Mouse (Mus musculus) stomach, postnatal 0 days (tissue): ENCODE results near the gene Tmem274. TPM values are rescaled to one million over a fixed set of nuclear protein-coding genes. Genes with fewer than 3 reads are reported as not detected.
A peak's percentile ranks its signal among the peaks of the same experiment; 100 is the strongest.

ENCODE experiments used
- ATAC-seq: fragments of 200-750 bp; cut with Nextera tagmentation; 2 replicates; pipeline ENCODE4 v1.8.0; 2017; ENCODE audit not compliant: low FRiP score, low TSS enrichment
- DNase-seq: peaks from one replicate; pipeline ENCODE4 v3.0.0-alpha.2; 2016; ENCODE audit warnings: low spot score
- H3K27ac ChIP-seq: fragments of 300-500 bp; sonication (generic); replicated peaks from 2 replicates; pipeline ENCODE4 v1.5.1; 2014; ENCODE audit warnings: mild to moderate bottlenecking, control low read depth
- H3K27me3 ChIP-seq: fragments of 300-500 bp; sonication (generic); 2 replicates; pipeline ENCODE4 v1.6.1; 2014; ENCODE audit warnings: low read length; ENCODE audit not compliant: control insufficient read depth, insufficient read depth
- H3K36me3 ChIP-seq: fragments of 300-500 bp; sonication (generic); 2 replicates; pipeline ENCODE4 v1.6.1; 2014; ENCODE audit warnings: low read length, mixed read lengths; ENCODE audit not compliant: control insufficient read depth, insufficient read depth
- H3K4me1 ChIP-seq: fragments of 300-500 bp; sonication (generic); replicated peaks from 2 replicates; pipeline ENCODE4 v1.6.1; 2014; ENCODE audit warnings: antibody characterized with exemption; ENCODE audit not compliant: control insufficient read depth, insufficient read depth
- H3K4me2 ChIP-seq: fragments of 300-500 bp; sonication (generic); replicated peaks from 2 replicates; pipeline ENCODE4 v1.6.1; 2014; ENCODE audit warnings: low read depth, mild to moderate bottlenecking, control low read depth, moderate library complexity
- H3K4me3 ChIP-seq: fragments of 300-500 bp; sonication (generic); 2 replicates; pipeline ENCODE4 v1.5.1; 2014; ENCODE audit warnings: low read depth, low read length, control low read depth
- H3K9ac ChIP-seq: fragments of 300-500 bp; sonication (generic); 2 replicates; pipeline ENCODE4 v1.6.1; 2014; ENCODE audit warnings: mild to moderate bottlenecking, low read length, control low read depth, mixed read lengths
- H3K9me3 ChIP-seq: fragments of 300-500 bp; sonication (generic); 2 replicates; pipeline ENCODE4 v1.6.1; 2016; ENCODE audit warnings: low read length; ENCODE audit not compliant: control insufficient read depth
- CTCF ChIP-seq: IDR thresholded peaks from 2 replicates; pipeline ENCODE4 v1.5.1; 2016; ENCODE audit warnings: antibody characterized with exemption, low read depth, mild to moderate bottlenecking, moderate library complexity
- EP300 ChIP-seq: optimal IDR thresholded peaks from 2 replicates; pipeline ENCODE3; 2016; ENCODE audit warnings: antibody characterized with exemption
- WGBS: fragments of 180-500 bp; shearing (Covaris S2); extraction: QIAGEN DNeasy Blood & Tissue Kit; methylation state at CpG from one replicate; pipeline ENCODE4 v1.1.7; 2014; 5-methylcytosine and 5-hydroxymethylcytosine counted together
- polyA plus RNA-seq: library from polyadenylated mRNA; unstranded; fragments of >200 nt; fragmentation: Nextera tagmentation; extraction: Ambion mirVana; gene quantifications from 2 replicates; pipeline ENCODE4 v1.2.1, GENCODE M21; 2015

Tmem274 gene
- polyA plus RNA-seq, 1 experiment from 2014 or later, result not detected

DNA sequence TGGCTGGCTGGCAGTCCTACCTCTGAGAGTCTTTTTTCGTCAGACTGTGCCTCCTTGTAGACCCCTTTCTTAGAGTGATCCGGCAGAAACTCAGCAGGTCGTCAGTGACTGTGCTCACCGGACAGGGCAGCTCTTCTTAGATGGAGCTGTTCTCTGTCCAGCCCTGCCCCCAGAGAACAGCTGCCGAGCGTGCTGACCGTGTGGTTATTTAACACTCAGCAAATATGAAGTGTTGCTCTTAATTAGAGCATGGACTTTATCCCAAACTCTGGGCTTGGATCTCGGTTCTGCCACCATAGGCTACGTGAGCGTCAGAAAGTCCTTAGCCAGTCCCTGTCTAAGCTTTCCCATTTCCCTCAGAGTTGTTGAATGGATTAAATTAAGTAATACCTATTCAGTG, 44.1 kb downstream of the Tmem274 start:
- Histone ChIP-seq H3K36me3 (no peaks in the 10 kb centered on the region), H3K27ac (no peak overlapping the region), H3K27me3 (no peaks in the 10 kb centered on the region), H3K9me3 (no peaks in the 10 kb centered on the region), H3K4me3 (no peak overlapping the region), H3K4me1 (no peaks in the 10 kb centered on the region; the same call in 1 of the 2 replicates), H3K4me2 (no peak overlapping the region), H3K9ac (no peak overlapping the region)
- no peak for DNase-seq
- TF ChIP-seq CTCF, result no peak
- TF ChIP-seq EP300, result no peak
- ATAC-seq, result no peak
- 75% methylated on average over 10 of the region's 10 CpGs for WGBS

DNA sequence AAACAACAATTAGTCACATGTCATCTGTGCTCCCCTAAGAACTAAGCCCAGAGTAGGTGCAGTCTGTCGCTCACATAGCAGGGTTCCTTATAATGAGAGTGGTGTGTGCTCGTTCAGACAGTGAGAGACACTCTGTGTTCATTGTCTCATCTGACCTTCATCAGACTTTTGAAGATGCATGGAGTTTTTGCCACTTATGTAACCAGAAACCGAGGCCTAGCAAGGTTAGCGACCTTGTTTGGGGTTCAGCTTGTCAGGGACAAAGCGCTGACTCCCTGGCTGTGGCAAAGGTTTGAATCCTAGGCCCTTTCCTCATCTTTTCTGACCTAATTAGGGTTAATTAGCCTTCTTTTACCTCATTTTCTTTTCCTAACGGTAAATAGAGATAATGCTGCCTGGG, 46.8 kb downstream of the Tmem274 start:
- no peak for ATAC-seq
- no peak for DNase-seq
- no peak overlapping the region for H3K9ac ChIP-seq
- no peaks in the 10 kb centered on the region for H3K36me3 ChIP-seq
- H3K27me3 ChIP-seq, result no peaks in the 10 kb centered on the region
- whole genome bisulfite sequencing, result 88% methylated on average over 6 of the region's 6 CpGs
- TF ChIP-seq EP300 (no peak), CTCF (no peak)
- no peaks in the 10 kb centered on the region for H3K9me3 ChIP-seq
- H3K27ac ChIP-seq, result no peak overlapping the region
- no peak overlapping the region for H3K4me2 ChIP-seq
- peaks cover 3% of the 10 kb centered on the region; the same call in 1 of the 2 replicates for H3K4me1 ChIP-seq
- no peak overlapping the region for H3K4me3 ChIP-seq

DNA sequence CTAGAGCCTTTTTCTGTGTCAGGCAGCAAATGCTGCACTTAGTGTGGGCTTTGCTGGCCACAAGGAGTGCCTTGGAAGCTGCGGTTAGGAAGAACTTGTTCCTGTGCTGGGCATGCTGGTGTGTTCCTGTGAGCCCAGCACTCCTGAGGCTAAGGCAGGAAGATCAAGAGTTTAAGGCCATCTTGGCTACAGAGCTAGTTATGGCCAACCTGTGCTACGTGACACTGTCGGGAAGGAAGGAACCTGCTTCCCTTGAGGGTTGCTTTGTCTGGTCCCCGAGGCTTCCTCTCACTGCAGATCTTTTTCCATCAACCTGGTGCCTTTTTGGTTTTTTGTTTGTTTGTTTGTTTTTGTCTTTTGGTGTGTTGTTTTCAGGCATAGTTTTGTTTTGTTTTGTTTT, 48.0 kb downstream of the Tmem274 start:
- no peaks in the 10 kb centered on the region for H3K9me3 ChIP-seq
- no peak for DNase-seq
- H3K4me2 ChIP-seq, result no peak overlapping the region
- 0 out of 2 replicates have a peak, but pooled peaks cover 3% of the 10 kb centered on the region for H3K4me1 ChIP-seq
- TF ChIP-seq EP300 (no peak), CTCF (no peak)
- WGBS, result 87% methylated on average over 4 of the region's 4 CpGs
- 0 out of 2 replicates have a peak overlapping the region, but pooled peaks have one; percentile 4 for H3K9ac ChIP-seq
- no peak for ATAC-seq
- H3K4me3 ChIP-seq, result no peak overlapping the region
- H3K27me3 ChIP-seq, result no peaks in the 10 kb centered on the region
- H3K27ac ChIP-seq, result no peak overlapping the region
- H3K36me3 ChIP-seq, result no peaks in the 10 kb centered on the region

DNA sequence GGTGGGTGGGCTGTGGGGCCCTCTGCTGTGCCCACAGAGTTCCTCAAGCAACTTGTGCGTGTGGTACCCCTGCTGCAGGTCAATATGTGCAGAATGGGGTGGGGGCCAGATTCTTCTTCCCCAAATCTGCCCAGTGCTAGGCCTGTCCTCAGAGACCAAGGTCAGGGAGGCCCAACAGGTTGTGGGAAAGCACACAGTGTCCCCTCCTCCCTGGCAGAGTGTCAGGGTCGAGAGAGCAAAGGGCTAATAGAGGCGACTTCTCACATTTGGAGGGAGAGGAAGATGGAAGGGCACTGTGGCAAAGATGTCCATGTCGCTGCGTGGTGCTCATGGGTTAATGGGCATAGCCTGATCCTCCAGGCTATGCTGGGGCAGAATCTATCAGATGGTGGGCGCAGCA, 48.6 kb downstream of the Tmem274 start:
- 0 out of 2 replicates have a peak, but pooled peaks cover 3% of the 10 kb centered on the region for H3K4me1 ChIP-seq
- no peak overlapping the region for H3K4me3 ChIP-seq
- peak overlapping the region; percentile 24; the same call in 1 of the 2 replicates for H3K27ac ChIP-seq
- WGBS, result 67% methylated on average over 6 of the region's 6 CpGs
- no peak overlapping the region for H3K4me2 ChIP-seq
- H3K27me3 ChIP-seq, result no peaks in the 10 kb centered on the region
- ATAC-seq (no peak), DNase-seq (no peak)
- H3K36me3 ChIP-seq, result no peaks in the 10 kb centered on the region
- H3K9ac ChIP-seq, result no peak overlapping the region
- TF ChIP-seq EP300 (no peak), CTCF (no peak)
- no peaks in the 10 kb centered on the region for H3K9me3 ChIP-seq

DNA sequence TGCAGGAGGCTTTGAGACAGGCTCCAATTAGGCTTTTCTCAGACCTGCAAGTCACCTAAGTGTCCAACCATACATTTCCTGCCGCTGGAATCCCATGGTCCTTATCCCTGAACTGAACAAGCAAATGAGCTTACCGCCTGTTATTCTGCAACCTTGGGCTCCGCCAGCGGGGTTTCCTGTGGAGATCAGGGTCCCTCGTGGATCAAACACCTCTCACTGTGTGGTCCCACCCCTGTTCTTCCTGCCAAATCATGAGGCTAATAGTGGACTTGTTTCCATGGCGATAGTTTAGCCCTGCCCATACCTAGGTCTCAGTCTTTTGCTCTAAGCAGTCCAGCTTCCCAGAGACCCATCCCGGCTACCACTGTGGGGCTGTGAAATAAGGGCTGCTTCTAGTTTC, 49.2 kb downstream of the Tmem274 start:
- WGBS, result 45% methylated on average over 7 of the region's 7 CpGs
- H3K9ac ChIP-seq, result no peak overlapping the region
- no peaks in the 10 kb centered on the region for H3K36me3 ChIP-seq
- peak; percentile 41; the same call in 1 of the 2 replicates for ATAC-seq
- H3K4me1 ChIP-seq, result 0 out of 2 replicates have a peak, but pooled peaks cover 3% of the 10 kb centered on the region
- no peak overlapping the region for H3K4me3 ChIP-seq
- H3K27me3 ChIP-seq, result no peaks in the 10 kb centered on the region
- no peaks in the 10 kb centered on the region for H3K9me3 ChIP-seq
- H3K4me2 ChIP-seq, result no peak overlapping the region
- no peak overlapping the region for H3K27ac ChIP-seq
- DNase-seq, result no peak
- TF ChIP-seq CTCF, result no peak
- TF ChIP-seq EP300, result no peak

DNA sequence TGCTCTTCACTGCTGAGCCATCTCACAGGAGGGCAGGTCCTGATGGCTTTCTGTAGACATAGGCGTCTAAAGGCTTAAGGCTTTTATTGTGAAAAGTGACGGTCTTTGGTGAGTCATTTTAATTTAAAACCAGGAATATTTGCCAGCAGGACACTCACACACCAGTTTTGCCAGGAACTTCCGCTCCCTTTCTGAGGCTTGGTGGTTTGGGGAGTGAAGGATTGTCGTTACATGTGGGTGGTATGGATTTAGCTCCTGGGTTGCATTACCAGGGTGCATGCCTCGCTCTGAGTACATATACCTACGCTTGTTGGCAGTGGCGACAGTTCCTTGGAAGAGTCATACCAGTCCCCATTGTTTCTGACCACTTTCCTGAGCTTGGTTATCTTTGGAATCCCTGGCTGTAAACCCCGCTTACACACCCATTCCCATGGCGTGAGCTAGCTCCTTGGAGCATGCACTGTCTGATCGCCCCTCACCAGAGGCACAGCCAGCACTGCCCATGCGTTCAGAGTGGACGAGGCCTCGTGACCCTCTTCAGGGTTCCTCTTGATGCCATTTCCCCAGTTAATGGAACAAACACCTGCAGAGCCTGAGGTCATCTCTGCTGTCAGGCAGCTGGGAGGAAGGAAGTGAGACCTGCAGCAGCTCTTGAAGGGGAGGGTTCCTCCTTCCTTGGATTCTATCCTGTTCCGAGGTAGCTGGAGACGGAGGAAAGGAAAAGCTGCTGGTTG, 50.6 kb downstream of the Tmem274 start:
- DNase-seq (no peak), ATAC-seq (no peak)
- no peak overlapping the region for H3K9ac ChIP-seq
- 61% methylated on average over 15 of the region's 15 CpGs for WGBS
- no peak overlapping the region for H3K4me3 ChIP-seq
- H3K27ac ChIP-seq, result 0 out of 2 replicates have a peak overlapping the region, but pooled peaks have one; percentile 40
- H3K9me3 ChIP-seq, result no peaks in the 10 kb centered on the region
- no peaks in the 10 kb centered on the region for H3K27me3 ChIP-seq
- no peaks in the 10 kb centered on the region for H3K36me3 ChIP-seq
- TF ChIP-seq EP300 (no peak), CTCF (no peak)
- 0 out of 2 replicates have a peak, but pooled peaks cover 3% of the 10 kb centered on the region for H3K4me1 ChIP-seq
- H3K4me2 ChIP-seq, result no peak overlapping the region
